16 mouse cellular contexts compared by ENCODE assay signal in genomic region chr9:35338858-35339257, GRCm38 (mm10).
DNase-seq lines count a peak whose midpoint lies in the region; ATAC-seq and TF ChIP-seq lines count a peak whose summit lies in the region.
"Had no signal": no experiment of that assay in that cellular context is flagged by ENCODE, and none has a peak within 500 bp of the region (broad histone marks: within the 10 kb centered on the region; RNA-seq: fewer than 3 reads in every experiment).

No protein-coding gene starts in this region.

- no peaks in the 10 kb centered on the region for H3K9me3 ChIP-seq in kidney, embryonic 15.5 days (replicated peaks)
- H3K9me3 ChIP-seq in limb, embryonic 10.5 days (replicated peaks) = no peaks in the 10 kb centered on the region
- no peaks in the 10 kb centered on the region for H3K9me3 ChIP-seq in stomach, postnatal 0 days (ENCODE audit: control insufficient read depth, low read length)
- H3K9me3 ChIP-seq: heart, embryonic 10.5 days had no signal

- intact Hi-C loops in gastrocnemius, adult 2 months (cut with DNase I) = no loop called here

- peaks cover 47% of the 10 kb centered on the region for H3K4me1 ChIP-seq in kidney, embryonic 15.5 days
- peaks cover 87% of the 10 kb centered on the region for H3K4me1 ChIP-seq in limb, embryonic 10.5 days
- H3K4me1 ChIP-seq in stomach, postnatal 0 days (replicated peaks; ENCODE audit: control insufficient read depth, insufficient read depth) = peaks cover 11% of the 10 kb centered on the region

- ATAC-seq in kidney, embryonic 15.5 days (replicated peaks; ENCODE audit: low FRiP score) = no peak
- ATAC-seq in stomach, postnatal 0 days (ENCODE audit: low FRiP score, low TSS enrichment) = no peak
- ATAC-seq: forebrain, embryonic 14.5 days had no signal

- TF ChIP-seq CTCF in gastrocnemius, adult 2 months (IDR thresholded peaks at IDR 0.05) = no peak
- TF ChIP-seq CTCF in stomach, postnatal 0 days (IDR thresholded peaks at IDR 0.05; ENCODE audit: low read depth) = no peak

- H3K9ac ChIP-seq in kidney, embryonic 15.5 days = no peak overlapping the region
- no peak overlapping the region for H3K9ac ChIP-seq in stomach, postnatal 0 days (ENCODE audit: low read length)

- H3K27me3 ChIP-seq in kidney, embryonic 15.5 days = 0 out of 2 replicates have a peak, but pooled peaks cover 3% of the 10 kb centered on the region
- H3K27me3 ChIP-seq in limb, embryonic 10.5 days (ENCODE audit: low read depth, poor library complexity, severe bottlenecking) = peaks cover 15% of the 10 kb centered on the region; the same call in 1 of the 2 replicates
- H3K27me3 ChIP-seq in stomach, postnatal 0 days (ENCODE audit: control insufficient read depth, insufficient read depth, low read length) = no peaks in the 10 kb centered on the region
- H3K27me3 ChIP-seq: CH12.LX had no signal

- H3K27ac ChIP-seq in gastrocnemius, adult 2 months = peak overlapping the region; percentile 54
- H3K27ac ChIP-seq in kidney, embryonic 15.5 days = 0 out of 2 replicates have a peak overlapping the region, but pooled peaks have one; percentile 2
- H3K27ac ChIP-seq in limb, embryonic 10.5 days = 0 out of 2 replicates have a peak overlapping the region, but pooled peaks have one; percentile 44
- H3K27ac ChIP-seq in stomach, postnatal 0 days (replicated peaks) = peak overlapping the region; percentile 65; the same call in 1 of the 2 replicates
- H3K27ac ChIP-seq: heart, embryonic 10.5 days had no signal

- no peak for TF ChIP-seq EP300 in stomach, postnatal 0 days (optimal IDR thresholded peaks at IDR 0.05)

- 82% methylated on average over 5 of the region's 5 CpGs for WGBS in kidney, embryonic 15.5 days
- WGBS in limb, embryonic 10.5 days = 77% methylated on average over 5 of the region's 5 CpGs
- WGBS in stomach, postnatal 0 days = 84% methylated on average over 5 of the region's 5 CpGs

- H3K4me2 ChIP-seq in kidney, embryonic 15.5 days = no peak overlapping the region
- H3K4me2 ChIP-seq in stomach, postnatal 0 days (replicated peaks; ENCODE audit: low read depth) = no peak overlapping the region

- no peaks in the 10 kb centered on the region for H3K36me3 ChIP-seq in kidney, embryonic 15.5 days
- no peaks in the 10 kb centered on the region for H3K36me3 ChIP-seq in limb, embryonic 10.5 days
- H3K36me3 ChIP-seq in stomach, postnatal 0 days (ENCODE audit: control insufficient read depth, insufficient read depth, low read length) = no peaks in the 10 kb centered on the region
- H3K36me3 ChIP-seq: heart, embryonic 10.5 days had no signal

- no peak for DNase-seq in gastrocnemius, adult 2 months
- DNase-seq in gastrocnemius, postnatal 4 days (ENCODE audit: low spot score in 2 of 2) = no peak
- DNase-seq in kidney, postnatal 4 days = no peak
- no peak for DNase-seq in limb, embryonic 10.5 days (ENCODE audit: low spot score)
- no peak for DNase-seq in stomach, postnatal 0 days (ENCODE audit: low spot score)
- no peak for DNase-seq in layer of hippocampus, postnatal 36 days
- DNase-seq: adrenal gland, postnatal 10 days; cerebellum, adult 18-20 months; kidney, adult 9 months; left cerebral cortex, postnatal 4 days; right cerebral cortex, postnatal 25 days; thymus, postnatal 36 days had no signal

- no peak overlapping the region for H3K4me3 ChIP-seq in gastrocnemius, adult 2 months
- H3K4me3 ChIP-seq in kidney, embryonic 15.5 days (replicated peaks) = no peak overlapping the region
- H3K4me3 ChIP-seq in limb, embryonic 10.5 days = no peak overlapping the region
- no peak overlapping the region for H3K4me3 ChIP-seq in stomach, postnatal 0 days (ENCODE audit: low read depth, low read length)
- H3K4me3 ChIP-seq: heart, embryonic 10.5 days had no signal

Comparison
In these comparisons a context has a peak if more than half of its experiments do, and no peak if none do; other contexts are left out.
1. H3K27ac ChIP-seq: peak in every context shown above with its lines; median percentile 65 in stomach, postnatal 0 days; 54 in gastrocnemius, adult 2 months; 44 in limb, embryonic 10.5 days; 2 in kidney, embryonic 15.5 days.